Mouse (Mus musculus): ENCODE results near the gene Zfp248. TPM values are rescaled to one million over a fixed set of nuclear protein-coding genes. Genes with fewer than 3 reads are reported as not detected.
A peak's percentile ranks its signal among the peaks of the same experiment; 100 is the strongest.

Zfp248 gene
- 10 to 100 TPM; 17.3 to 18.4 TPM for total RNA-seq (2021)

DNA sequence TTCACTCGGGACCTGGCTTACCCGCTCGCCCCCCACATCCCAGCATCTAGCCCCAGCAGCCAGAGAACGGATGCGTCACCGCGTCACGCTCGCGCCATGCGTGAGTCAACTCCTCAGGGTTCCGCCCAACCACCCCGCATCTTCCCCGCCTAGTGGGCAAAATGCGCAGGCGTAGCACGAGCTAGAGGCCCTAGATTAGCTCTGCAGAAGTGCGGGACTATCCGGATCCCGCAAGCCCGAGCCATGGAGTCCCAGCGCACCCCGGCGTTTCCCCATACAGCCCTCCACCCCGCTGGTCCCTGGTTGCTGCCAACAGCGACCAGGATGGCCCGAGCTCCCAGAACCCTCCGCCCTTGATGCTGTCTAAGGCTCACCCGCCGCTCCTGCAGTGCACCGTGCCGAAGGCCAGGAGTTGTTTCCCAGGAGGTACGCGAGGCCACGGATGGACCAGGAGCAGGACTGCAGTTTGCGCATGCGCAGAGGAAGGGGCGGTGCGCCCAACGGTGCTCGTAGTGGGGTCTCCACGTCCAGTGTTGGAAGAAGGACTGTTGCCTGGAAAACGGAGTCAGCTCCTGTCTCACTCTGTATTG lies at the start of gene Zfp248:
Gene Zfp248 (minus strand): TSS at position 487 of the 590 bp plus-strand sequence.
- intact Hi-C loops (cut with DNase I), result no loop called here
- peak; percentile 94 for DNase-seq

DNA sequence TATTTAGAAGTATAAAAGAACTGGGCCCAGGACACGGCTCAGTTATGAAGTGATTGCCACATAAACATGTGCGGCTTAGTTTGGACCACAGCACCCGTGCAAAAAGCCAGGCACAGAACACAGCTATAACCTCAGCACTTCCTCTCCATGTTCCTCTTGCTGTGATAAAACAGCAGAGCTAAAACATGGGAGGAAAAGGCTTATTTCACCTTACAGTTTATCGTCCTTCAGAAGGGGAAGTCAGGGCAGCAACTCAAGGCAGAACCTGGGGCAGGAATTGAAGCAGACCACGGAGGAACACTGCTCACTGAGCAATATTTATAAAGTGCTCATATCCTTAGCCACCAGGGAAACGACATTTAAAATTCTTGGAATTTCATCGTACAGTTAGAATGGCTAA lies 43.7 kb upstream of the Zfp248 start:
- intact Hi-C loops (cut with DNase I), result no loop called here
- DNase-seq, result no peak

DNA sequence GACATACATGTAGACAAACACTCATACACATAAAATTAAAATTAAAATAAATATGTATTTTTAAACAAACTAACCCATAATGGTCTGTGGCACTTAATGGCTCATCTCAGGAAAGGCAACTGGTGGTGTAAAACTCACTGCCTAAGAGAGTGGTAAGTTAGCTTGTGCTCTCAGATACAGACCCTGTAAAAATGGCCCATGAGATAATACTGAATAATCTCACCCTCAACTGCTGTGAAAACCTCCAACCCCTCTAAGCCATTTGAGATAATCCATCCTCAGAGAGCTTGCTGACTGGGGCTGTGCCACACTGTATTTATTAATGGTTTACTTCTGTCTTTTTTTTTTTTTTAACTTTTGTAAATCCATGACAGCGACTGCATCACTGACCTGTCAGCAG lies 26.8 kb upstream of the Zfp248 start:
- no peak for DNase-seq
- intact Hi-C loops (cut with DNase I), result no loop called here

DNA sequence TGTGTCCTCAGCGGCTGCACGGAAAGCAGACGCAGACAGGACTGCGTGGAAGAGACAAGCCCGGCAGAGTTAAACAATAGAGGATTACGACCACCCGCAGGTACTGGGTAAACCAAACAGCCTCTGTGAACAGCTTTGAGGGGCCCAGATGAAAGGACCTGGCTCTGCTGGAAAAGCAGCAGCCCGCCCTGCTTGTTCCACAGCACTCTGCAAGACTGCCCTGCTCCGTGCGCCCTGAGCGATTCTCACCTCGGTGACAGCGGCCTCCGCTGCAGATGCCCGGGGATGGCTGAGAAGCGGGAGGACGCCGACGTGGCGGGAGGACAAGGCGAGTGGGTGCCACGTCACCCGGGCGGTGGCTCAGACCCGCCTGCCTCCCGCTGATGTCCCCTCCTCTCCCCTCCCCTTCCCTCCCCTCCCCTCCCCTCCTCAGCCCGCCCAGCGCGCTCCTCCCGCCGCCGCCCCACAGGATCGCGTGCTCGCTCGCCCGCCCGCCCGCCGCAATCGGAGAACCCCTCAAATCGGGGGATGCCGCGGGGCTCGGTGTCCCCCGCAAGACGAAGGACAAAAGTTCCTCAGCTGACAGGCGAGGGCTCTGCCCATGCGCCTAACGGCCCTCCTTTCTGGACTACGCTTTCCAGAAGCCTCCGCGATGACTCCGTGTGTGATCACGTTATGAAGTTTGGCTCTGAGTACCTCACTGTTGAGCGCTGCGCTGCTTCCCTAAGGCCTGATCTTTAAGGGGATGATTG lies 23.8 kb upstream of the Zfp248 start, which contains the start of gene Zfp9:
Gene Zfp9 (minus strand): TSS at position 364 of the 752 bp plus-strand sequence.
- peak; percentile 85 for DNase-seq
- intact Hi-C loops (cut with DNase I), result no loop called here

GRCm38 (mm10) chr6:118477875-118478785 lies 22.8 kb upstream of the Zfp248 start:
- intact Hi-C loops (cut with DNase I), result no loop called here
- DNase-seq, result no peak

DNA sequence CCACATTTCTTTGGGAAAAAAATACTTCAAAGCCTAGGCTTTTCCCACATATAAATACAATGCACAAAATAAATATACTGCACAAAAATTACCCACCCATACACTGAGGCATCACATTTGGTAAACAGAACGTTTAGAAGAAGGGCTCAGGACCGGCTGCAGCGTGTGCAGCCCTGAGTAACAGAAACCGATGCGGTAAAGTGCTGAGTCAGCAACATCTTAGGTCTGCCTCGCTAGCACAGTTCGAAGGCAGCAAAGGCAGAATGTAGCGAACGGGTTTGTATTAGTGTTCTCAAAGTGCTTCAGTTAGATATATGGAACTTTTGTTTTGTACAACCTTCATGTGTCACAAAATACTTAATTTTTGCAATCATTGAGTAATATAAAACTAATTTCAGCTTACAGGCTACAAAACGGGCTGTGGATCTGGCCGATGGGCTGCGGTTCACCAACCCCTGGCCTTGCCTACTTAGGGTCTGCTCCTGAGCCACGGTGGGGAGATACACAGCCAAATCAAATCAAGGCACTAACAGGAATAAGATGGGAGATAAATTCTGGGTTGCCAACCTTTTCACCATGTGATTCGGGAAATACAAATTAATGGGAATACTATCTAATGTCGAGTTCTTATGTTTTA lies 6.9 kb upstream of the Zfp248 start:
- intact Hi-C loops (cut with DNase I), result no loop called here
- no peak for DNase-seq

- intact Hi-C loops (cut with DNase I), result no loop called here
- DNase-seq, result no peak
Observed at GRCm38 (mm10) chr6:118457726-118458125, 2.4 kb upstream of the Zfp248 start.

DNA sequence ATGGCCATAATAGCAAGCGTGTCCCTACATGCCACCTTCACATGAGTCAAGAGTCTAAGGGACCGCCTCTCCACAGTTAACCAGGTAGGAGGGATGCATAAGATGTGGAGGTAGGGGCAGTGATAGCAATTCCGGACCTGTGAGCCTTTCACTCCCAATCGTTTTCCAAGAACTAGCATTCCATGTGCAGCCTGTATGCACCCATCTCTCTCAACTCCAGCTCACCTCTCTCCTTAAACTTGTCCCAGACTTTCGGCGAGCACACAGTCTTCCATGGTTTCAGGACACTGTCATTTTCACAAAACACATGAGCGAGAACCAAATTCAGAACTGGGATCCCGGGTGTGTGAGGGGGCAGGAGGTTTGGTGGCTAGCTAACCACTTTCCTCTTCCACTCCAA lies 876 bp downstream of the Zfp248 start:
- intact Hi-C loops (cut with DNase I), result no loop called here
- DNase-seq, result no peak

GRCm38 (mm10) chr6:118431502-118431901 lies 23.8 kb downstream of the Zfp248 start:
- intact Hi-C loops (cut with DNase I), result no loop called here
- no peak for DNase-seq

GRCm38 (mm10) chr6:118426666-118427065 lies 28.7 kb downstream of the Zfp248 start:
- intact Hi-C loops (cut with DNase I), result no loop called here

GRCm38 (mm10) chr6:118419050-118419920 lies 36.0 kb downstream of the Zfp248 start, which contains the start of gene Bms1:
Gene Bms1 (minus strand): TSS chr6:118419474.
- intact Hi-C loops (cut with DNase I), result no loop called here
- DNase-seq, result peak; percentile 97

More at GRCm38 (mm10) chr6:118426666-118427065, 28.7 kb downstream of the Zfp248 start:
- DNase-seq, result no peak

DNA sequence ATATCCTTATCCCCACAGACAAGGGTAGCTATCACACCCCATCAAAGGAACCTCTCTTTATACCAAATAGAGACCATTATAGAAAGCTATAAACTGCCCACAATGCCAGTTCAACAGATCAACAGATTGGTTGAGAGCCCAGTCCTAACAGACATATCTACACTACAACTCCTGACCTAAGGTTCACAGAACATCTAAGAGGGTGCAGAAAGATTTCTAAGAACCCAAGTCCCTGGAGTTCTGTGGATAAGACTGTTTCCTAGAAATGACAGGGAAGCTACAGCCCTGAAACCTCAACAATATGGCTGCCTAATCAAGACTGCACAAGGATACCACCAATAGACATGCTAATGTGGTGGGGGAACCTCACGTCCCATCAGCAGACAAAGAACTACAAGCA lies 44.9 kb downstream of the Zfp248 start:
- intact Hi-C loops (cut with DNase I), result no loop called here

DNA sequence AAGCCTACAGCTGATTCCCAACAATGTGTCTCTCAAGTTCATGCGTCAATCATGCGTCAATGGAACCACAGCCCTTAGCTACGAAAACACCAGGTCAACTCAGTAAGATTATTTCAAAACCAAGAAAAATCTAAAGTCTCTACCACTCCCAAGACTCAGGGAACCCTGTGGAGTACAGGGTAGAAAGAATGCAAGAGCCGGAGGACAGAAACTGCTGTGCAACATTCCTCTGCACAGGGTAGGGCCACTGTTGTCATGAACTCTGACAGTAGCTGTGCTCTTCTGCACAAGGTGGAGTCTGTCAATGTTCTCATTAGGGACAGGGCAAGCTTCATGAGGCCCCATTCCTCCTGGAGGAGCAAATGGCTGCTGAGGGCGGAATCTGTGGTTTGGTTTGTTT lies 46.8 kb downstream of the Zfp248 start:
- DNase-seq, result no peak
- intact Hi-C loops (cut with DNase I), result loop anchor here (10.0 kb wide), 1 partner anchor 106 kb away; no protein-coding TSS in a partner anchor

More for the DNA sequence above, 44.9 kb downstream of the Zfp248 start:
- DNase-seq, result no peak

GRCm38 (mm10) chr6:118406421-118406820 lies 48.9 kb downstream of the Zfp248 start:
- intact Hi-C loops (cut with DNase I), result loop anchor here (10.0 kb wide), 1 partner anchor 108 kb away; no protein-coding TSS in a partner anchor
- no peak for DNase-seq

DNA sequence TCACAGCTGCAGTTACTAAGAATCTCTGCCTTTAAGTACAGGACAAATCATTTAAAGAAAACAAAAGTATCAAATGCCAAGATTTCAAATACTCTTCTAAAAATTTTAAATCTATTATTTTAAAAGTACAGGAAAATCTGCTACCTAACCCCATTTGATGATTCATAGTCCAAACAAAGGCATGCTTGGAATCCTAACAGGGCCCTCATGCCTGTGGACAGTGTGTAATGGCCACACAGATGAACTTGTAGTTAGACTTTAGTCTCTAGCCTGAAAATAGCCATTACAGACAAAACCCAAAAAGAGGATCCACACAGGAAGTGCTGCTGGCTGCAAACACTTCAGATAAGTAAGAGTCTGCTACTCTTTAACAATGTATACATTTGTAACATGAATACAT lies 64.6 kb downstream of the Zfp248 start:
- intact Hi-C loops (cut with DNase I), result no loop called here

GRCm38 (mm10) chr6:118385962-118386361 lies 69.4 kb downstream of the Zfp248 start:
- no peak for DNase-seq
- intact Hi-C loops (cut with DNase I), result no loop called here

More for the DNA sequence above, 64.6 kb downstream of the Zfp248 start:
- no peak for DNase-seq

GRCm38 (mm10) chr6:118381234-118381633 lies 74.1 kb downstream of the Zfp248 start:
- DNase-seq, result no peak
- intact Hi-C loops (cut with DNase I), result no loop called here

- intact Hi-C loops (cut with DNase I), result no loop called here
Observed at GRCm38 (mm10) chr6:118380630-118381029, 74.7 kb downstream of the Zfp248 start.

GRCm38 (mm10) chr6:118379451-118380167 lies 75.7 kb downstream of the Zfp248 start:
- peak; percentile 92 for DNase-seq
- intact Hi-C loops (cut with DNase I), result loop anchor here (1.0 kb wide), 1 partner anchor 200 kb away; no protein-coding TSS in a partner anchor

More at GRCm38 (mm10) chr6:118380630-118381029, 74.7 kb downstream of the Zfp248 start:
- no peak for DNase-seq

Data from left cerebral cortex, postnatal 4 days (tissue).